ENCODE assay signal across 8 mouse cellular contexts in genomic region chr1:155052131-155052760, GRCm38 (mm10). TPM values are rescaled to one million over a fixed set of nuclear protein-coding genes. Genes with fewer than 3 reads are reported as not detected.
DNase-seq lines count a peak whose midpoint lies in the region; ATAC-seq and TF ChIP-seq lines count a peak whose summit lies in the region.

No protein-coding gene starts in this region.

- H3K4me2 ChIP-seq in kidney, embryonic 14.5 days (replicated peaks; ENCODE audit: low read depth, low read length), result no peak overlapping the region
- no peak overlapping the region for H3K4me2 ChIP-seq in hindbrain, embryonic 12.5 days (replicated peaks)
- H3K4me2 ChIP-seq in midbrain, embryonic 16.5 days (ENCODE audit: low read length), result no peak overlapping the region

- WGBS in kidney, embryonic 14.5 days, result 30% methylated on average over 4 of the region's 4 CpGs
- WGBS in hindbrain, embryonic 12.5 days, result 13% methylated on average over 4 of the region's 4 CpGs
- 7% methylated on average over 4 of the region's 4 CpGs for WGBS in midbrain, embryonic 16.5 days

- H3K9ac ChIP-seq in kidney, embryonic 14.5 days (ENCODE audit: low read depth, low read length), result peak overlapping the region; percentile 25; the same call in 1 of the 2 replicates
- no peak overlapping the region; the same call in 1 of the 2 replicates for H3K9ac ChIP-seq in hindbrain, embryonic 12.5 days
- no peak overlapping the region for H3K9ac ChIP-seq in midbrain, embryonic 16.5 days (ENCODE audit: low read depth, low read length)

- H3K36me3 ChIP-seq in kidney, embryonic 14.5 days (ENCODE audit: control insufficient read depth, insufficient read depth, low read length), result no peaks in the 10 kb centered on the region
- H3K36me3 ChIP-seq in hindbrain, embryonic 12.5 days, result no peaks in the 10 kb centered on the region
- H3K36me3 ChIP-seq in midbrain, embryonic 16.5 days (ENCODE audit: control insufficient read depth, insufficient read depth, low read length), result no peaks in the 10 kb centered on the region

- H3K4me3 ChIP-seq in kidney, embryonic 14.5 days (ENCODE audit: low read length), result no peak overlapping the region
- H3K4me3 ChIP-seq in hindbrain, embryonic 12.5 days, result no peak overlapping the region
- H3K4me3 ChIP-seq in midbrain, embryonic 16.5 days (ENCODE audit: low read depth, low read length), result no peak overlapping the region

- no peak for TF ChIP-seq CTCF in brain, embryonic 14.5 days (IDR thresholded peaks at IDR 0.05; ENCODE audit: borderline replicate concordance, extremely low read depth, insufficient read depth, insufficient read length)

- ATAC-seq in kidney, embryonic 14.5 days (ENCODE audit: low FRiP score, low TSS enrichment), result no peak
- peak; percentile 46; the same call in 1 of the 2 replicates for ATAC-seq in hindbrain, embryonic 12.5 days (ENCODE audit: low FRiP score)
- ATAC-seq in midbrain, embryonic 16.5 days, result no peak
- no peak for ATAC-seq in inflammation-experienced regulatory T-cells, adult 6 months

- peak overlapping the region; percentile 59; the same call in 1 of the 2 replicates for H3K27ac ChIP-seq in kidney, embryonic 14.5 days (ENCODE audit: low read depth, low read length)
- H3K27ac ChIP-seq in hindbrain, embryonic 12.5 days, result peak overlapping the region; percentile 75
- H3K27ac ChIP-seq in midbrain, embryonic 16.5 days (ENCODE audit: low read length), result peak overlapping the region; percentile 60

- no peak for DNase-seq in kidney, adult 9 months
- DNase-seq in brain, embryonic 14.5 days (ENCODE audit: low read depth), result peak; percentile 76
- DNase-seq in frontal cortex, postnatal 14 days (ENCODE audit: low spot score in 2 of 2), result no peak
- no peak for DNase-seq in T-cell, adult 2 months (ENCODE audit: low spot score)

- H3K9me3 ChIP-seq in kidney, embryonic 14.5 days (ENCODE audit: control insufficient read depth, low read length), result no peaks in the 10 kb centered on the region
- no peaks in the 10 kb centered on the region for H3K9me3 ChIP-seq in hindbrain, embryonic 12.5 days (replicated peaks)
- H3K9me3 ChIP-seq in midbrain, embryonic 16.5 days (replicated peaks; ENCODE audit: control insufficient read depth, low read length, poor library complexity, severe bottlenecking), result no peaks in the 10 kb centered on the region

- H3K4me1 ChIP-seq in kidney, embryonic 14.5 days (ENCODE audit: control insufficient read depth, insufficient read depth, low read length), result peaks cover 44% of the 10 kb centered on the region
- H3K4me1 ChIP-seq in hindbrain, embryonic 12.5 days, result peaks cover 43% of the 10 kb centered on the region
- peaks cover 25% of the 10 kb centered on the region for H3K4me1 ChIP-seq in midbrain, embryonic 16.5 days (ENCODE audit: control insufficient read depth, insufficient read depth, low read length)

- TF ChIP-seq POLR2A in brain, embryonic 14.5 days (IDR thresholded peaks at IDR 0.05; ENCODE audit: borderline replicate concordance, extremely low read depth, insufficient read depth, insufficient read length, poor library complexity, severe bottlenecking), result no peak

- no peaks in the 10 kb centered on the region for H3K27me3 ChIP-seq in kidney, embryonic 14.5 days (ENCODE audit: control insufficient read depth, insufficient read depth, low read length)
- H3K27me3 ChIP-seq in hindbrain, embryonic 12.5 days, result no peaks in the 10 kb centered on the region
- no peaks in the 10 kb centered on the region for H3K27me3 ChIP-seq in midbrain, embryonic 16.5 days (ENCODE audit: control insufficient read depth, insufficient read depth, low read depth, low read length)

RNA-seq across cellular contexts. Expression of gene Ier5, which starts 47.2 kb away (rescaled TPM):
- polyA plus RNA-seq in kidney, embryonic 14.5 days (2014; fragmentation: Nextera tagmentation; extraction: Ambion mirVana), result 13.1 and 14.8 TPM in 2 replicates
- 34.8 and 52.4 TPM in 2 replicates for polyA plus RNA-seq in brain, embryonic 14.5 days (2012; rRNA removed)
- polyA plus RNA-seq in hindbrain, embryonic 12.5 days (2016; fragmentation: Nextera tagmentation; extraction: Ambion mirVana), result 16.5 and 17.7 TPM in 2 replicates
- polyA plus RNA-seq in midbrain, embryonic 16.5 days (2015; fragmentation: Nextera tagmentation; extraction: Ambion mirVana), result 4.8 and 4.9 TPM in 2 replicates
- polyA plus RNA-seq in inflammation-experienced regulatory T-cells, adult 6 months (2017; shearing (Covaris generic)), result 10 to 100 TPM in 1 of 3 experiments, 1 to 10 TPM in 2; 6.6 to 12.8 (median 7.5) TPM
